Mouse (Mus musculus): ENCODE measurements at regions not wholly inside any gene's neighbourhood (a gene's known extent, or its start where the extent isn't known, plus 50 kb on each side); places are given as distances from the start of the nearest gene placed in this dataset.

- no peak for TF ChIP-seq CTCF (IDR thresholded peaks at IDR 0.05; ENCODE audit: control insufficient read depth, insufficient read depth, insufficient read length)
- no peak for TF ChIP-seq CEBPB (IDR thresholded peaks at IDR 0.05; ENCODE audit: low read depth)
- no peak for TF ChIP-seq MAX (IDR thresholded peaks at IDR 0.05)
- no peak for TF ChIP-seq MYOD1 (IDR thresholded peaks at IDR 0.05; ENCODE audit: control insufficient read depth, insufficient read length, low read depth)
- TF ChIP-seq USF1 (IDR thresholded peaks at IDR 0.05; ENCODE audit: low read depth), result no peak
- no peak for TF ChIP-seq MYOG (IDR thresholded peaks at IDR 0.05; ENCODE audit: control insufficient read depth, extremely low read depth, insufficient read length)
- no peak for TF ChIP-seq FOSL1 (IDR thresholded peaks at IDR 0.05; ENCODE audit: insufficient read depth, low read length, poor library complexity, severe bottlenecking)
Observed at GRCm38 (mm10) chr3:41413771-41414170, 141.8 kb upstream of the Jade1 start.

Measured in C2C12 (cell line).